Mouse (Mus musculus) liver, embryonic 12.5 days (tissue): Measurements from ENCODE around the gene Poldip3. TPM values are rescaled to one million over a fixed set of nuclear protein-coding genes. Genes with fewer than 3 reads are reported as not detected.

Source experiments
- ATAC-seq: fragments of 200-750 bp; cut with Nextera tagmentation; 2 replicates; pipeline ENCODE4 v1.8.0; 2017; ENCODE audit warnings: moderate number of reproducible peaks, mild to moderate bottlenecking, moderate library complexity
- H3K27ac ChIP-seq: fragments of 300-500 bp; sonication (generic); 2 replicates; pipeline ENCODE4 v1.5.1; 2016; ENCODE audit warnings: mild to moderate bottlenecking
- H3K27me3 ChIP-seq: fragments of 300-500 bp; sonication (generic); replicated peaks from 2 replicates; pipeline ENCODE4 v1.6.1; 2016; ENCODE audit warnings: mild to moderate bottlenecking, moderate library complexity
- H3K36me3 ChIP-seq: fragments of 300-500 bp; sonication (generic); 2 replicates; pipeline ENCODE4 v1.6.1; 2016; ENCODE audit warnings: mild to moderate bottlenecking, moderate library complexity
- H3K4me1 ChIP-seq: fragments of 300-500 bp; sonication (generic); 2 replicates; pipeline ENCODE4 v1.6.1; 2016
- H3K4me2 ChIP-seq: fragments of 300-500 bp; sonication (generic); 2 replicates; pipeline ENCODE4 v1.6.1; 2016; ENCODE audit warnings: mild to moderate bottlenecking, moderate library complexity
- H3K4me3 ChIP-seq: fragments of 300-500 bp; sonication (generic); 2 replicates; pipeline ENCODE4 v1.5.1; 2016; ENCODE audit warnings: mild to moderate bottlenecking, moderate library complexity
- H3K9ac ChIP-seq: fragments of 300-500 bp; sonication (generic); 2 replicates; pipeline ENCODE4 v1.6.1; 2016; ENCODE audit warnings: mild to moderate bottlenecking, moderate library complexity
- H3K9me3 ChIP-seq: fragments of 300-500 bp; sonication (generic); replicated peaks from 2 replicates; pipeline ENCODE4 v1.6.1; 2016; ENCODE audit warnings: mild to moderate bottlenecking, moderate library complexity
- WGBS: fragments of 180-500 bp; shearing (Covaris S2); methylation state at CpG from one replicate; pipeline ENCODE4 v1.1.7; 2016; ENCODE audit not compliant: insufficient replicate concordance; 5-methylcytosine and 5-hydroxymethylcytosine counted together
- polyA plus RNA-seq: library from polyadenylated mRNA; unstranded; fragments of >200 nt; fragmentation: Nextera tagmentation; extraction: Ambion mirVana; gene quantifications from 2 replicates; pipeline ENCODE4 v1.2.1, GENCODE M21; 2016

Poldip3 gene
- polyA plus RNA-seq, 1 experiment from 2014 or later, result 86.7 TPM

GRCm38 (mm10) chr15:83161062-83161748, 12.0 kb upstream of the Poldip3 start:
- WGBS, result 75% methylated on average over 10 of the region's 10 CpGs
- peaks cover 95% of the 10 kb centered on the region for H3K36me3 ChIP-seq

GRCm38 (mm10) chr15:83160561-83160960, 11.4 kb upstream of the Poldip3 start:
- H3K4me2 ChIP-seq, result no peak overlapping the region
- H3K4me3 ChIP-seq, result no peak overlapping the region
- H3K9ac ChIP-seq, result no peak overlapping the region; the same call in 1 of the 2 replicates
- WGBS, result 88% methylated on average over 4 of the region's 4 CpGs
- H3K9me3 ChIP-seq, result no peaks in the 10 kb centered on the region
- H3K4me1 ChIP-seq, result peaks cover 52% of the 10 kb centered on the region
- H3K27me3 ChIP-seq, result no peaks in the 10 kb centered on the region
- H3K36me3 ChIP-seq, result peaks cover 95% of the 10 kb centered on the region
- no peak overlapping the region for H3K27ac ChIP-seq
- ATAC-seq, result no peak

More at GRCm38 (mm10) chr15:83161062-83161748, 12.0 kb upstream of the Poldip3 start:
- Histone ChIP-seq H3K9me3 (no peaks in the 10 kb centered on the region), H3K4me3 (no peak overlapping the region), H3K27me3 (no peaks in the 10 kb centered on the region), H3K4me2 (no peak overlapping the region), H3K27ac (no peak overlapping the region), H3K9ac (no peak overlapping the region), H3K4me1 (peaks cover 54% of the 10 kb centered on the region)
- ATAC-seq, result no peak

- 94% methylated on average over 9 of the region's 9 CpGs for WGBS
- H3K9me3 ChIP-seq, result no peaks in the 10 kb centered on the region
- no peak overlapping the region for H3K9ac ChIP-seq
- peaks cover 95% of the 10 kb centered on the region for H3K36me3 ChIP-seq
- no peak overlapping the region for H3K4me2 ChIP-seq
- no peak overlapping the region for H3K4me3 ChIP-seq
- H3K4me1 ChIP-seq, result peaks cover 45% of the 10 kb centered on the region
- no peak for ATAC-seq
- no peak overlapping the region for H3K27ac ChIP-seq
- no peaks in the 10 kb centered on the region for H3K27me3 ChIP-seq
These were observed 10.6 kb upstream of the Poldip3 start for GRCm38 (mm10) chr15:83159823-83160222.

- ATAC-seq, result peak; percentile 21; the same call in 1 of the 2 replicates
- no peak overlapping the region for H3K9ac ChIP-seq
- H3K27ac ChIP-seq, result peak overlapping the region; percentile 46; the same call in 1 of the 2 replicates
- H3K36me3 ChIP-seq, result peaks cover 100% of the 10 kb centered on the region
- no peak overlapping the region for H3K4me2 ChIP-seq
- H3K4me3 ChIP-seq, result no peak overlapping the region
- no peaks in the 10 kb centered on the region for H3K9me3 ChIP-seq
- H3K4me1 ChIP-seq, result peaks cover 41% of the 10 kb centered on the region
- 74% methylated on average over 7 of the region's 7 CpGs for WGBS
- no peaks in the 10 kb centered on the region for H3K27me3 ChIP-seq
These were observed 9.5 kb upstream of the Poldip3 start for GRCm38 (mm10) chr15:83158587-83159160.

- 0 out of 2 replicates have a peak overlapping the region, but pooled peaks have one; percentile 46 for H3K27ac ChIP-seq
- H3K36me3 ChIP-seq, result peaks cover 100% of the 10 kb centered on the region
- peaks cover 33% of the 10 kb centered on the region for H3K4me1 ChIP-seq
These were observed 8.5 kb upstream of the Poldip3 start for GRCm38 (mm10) chr15:83157667-83158064.

GRCm38 (mm10) chr15:83156929-83157666, 7.9 kb upstream of the Poldip3 start:
- 79% methylated on average over 11 of the region's 11 CpGs for WGBS
- H3K27ac ChIP-seq, result no peak overlapping the region
- peaks cover 30% of the 10 kb centered on the region for H3K4me1 ChIP-seq
- no peaks in the 10 kb centered on the region for H3K9me3 ChIP-seq
- no peak overlapping the region for H3K9ac ChIP-seq
- H3K4me2 ChIP-seq, result no peak overlapping the region
- no peak for ATAC-seq
- H3K27me3 ChIP-seq, result no peaks in the 10 kb centered on the region
- H3K36me3 ChIP-seq, result peaks cover 96% of the 10 kb centered on the region
- no peak overlapping the region for H3K4me3 ChIP-seq

More at GRCm38 (mm10) chr15:83157667-83158064, 8.5 kb upstream of the Poldip3 start:
- ATAC-seq, result no peak
- H3K4me3 ChIP-seq, result no peak overlapping the region
- no peaks in the 10 kb centered on the region for H3K27me3 ChIP-seq
- H3K9ac ChIP-seq, result no peak overlapping the region
- 94% methylated on average over 6 of the region's 6 CpGs for WGBS
- no peak overlapping the region for H3K4me2 ChIP-seq
- H3K9me3 ChIP-seq, result no peaks in the 10 kb centered on the region

GRCm38 (mm10) chr15:83155672-83156419, 6.7 kb upstream of the Poldip3 start:
- H3K36me3 ChIP-seq, result peaks cover 83% of the 10 kb centered on the region
- no peak for ATAC-seq
- H3K4me1 ChIP-seq, result peaks cover 26% of the 10 kb centered on the region
- H3K9me3 ChIP-seq, result no peaks in the 10 kb centered on the region
- 57% methylated on average over 6 of the region's 6 CpGs for WGBS
- no peak overlapping the region for H3K4me3 ChIP-seq
- H3K27ac ChIP-seq, result peak overlapping the region; percentile 23; the same call in 1 of the 2 replicates
- H3K4me2 ChIP-seq, result no peak overlapping the region
- no peaks in the 10 kb centered on the region for H3K27me3 ChIP-seq
- no peak overlapping the region for H3K9ac ChIP-seq

GRCm38 (mm10) chr15:83154309-83154708, 5.1 kb upstream of the Poldip3 start:
- Histone ChIP-seq H3K27ac (no peak overlapping the region), H3K4me1 (peaks cover 33% of the 10 kb centered on the region), H3K4me3 (no peak overlapping the region), H3K4me2 (no peak overlapping the region), H3K36me3 (peaks cover 68% of the 10 kb centered on the region), H3K27me3 (no peaks in the 10 kb centered on the region), H3K9ac (no peak overlapping the region), H3K9me3 (no peaks in the 10 kb centered on the region)
- ATAC-seq, result no peak
- 91% methylated on average over 7 of the region's 7 CpGs for WGBS

- Histone ChIP-seq H3K27ac (peak overlapping the region; percentile 77), H3K4me1 (peaks cover 50% of the 10 kb centered on the region), H3K36me3 (peaks cover 53% of the 10 kb centered on the region)
These were observed 1.5 kb upstream of the Poldip3 start for GRCm38 (mm10) chr15:83150694-83151093.

GRCm38 (mm10) chr15:83150073-83150442, 874 bp upstream of the Poldip3 start:
- H3K27me3 ChIP-seq, result no peaks in the 10 kb centered on the region
- WGBS, result 17% methylated on average over 3 of the region's 3 CpGs
- peaks cover 56% of the 10 kb centered on the region for H3K4me1 ChIP-seq
- H3K4me3 ChIP-seq, result peak overlapping the region; percentile 90
- H3K9ac ChIP-seq, result peak overlapping the region; percentile 96
- H3K27ac ChIP-seq, result peak overlapping the region; percentile 96
- H3K36me3 ChIP-seq, result peaks cover 53% of the 10 kb centered on the region
- ATAC-seq, result no peak
- H3K4me2 ChIP-seq, result peak overlapping the region; percentile 88
- no peaks in the 10 kb centered on the region for H3K9me3 ChIP-seq

More at GRCm38 (mm10) chr15:83150694-83151093, 1.5 kb upstream of the Poldip3 start:
- Histone ChIP-seq H3K27me3 (no peaks in the 10 kb centered on the region), H3K9ac (0 out of 2 replicates have a peak overlapping the region, but pooled peaks have one; percentile 27), H3K4me2 (0 out of 2 replicates have a peak overlapping the region, but pooled peaks have one; percentile 1), H3K4me3 (no peak overlapping the region), H3K9me3 (no peaks in the 10 kb centered on the region)
- no peak for ATAC-seq
- WGBS, result 87% methylated on average over 4 of the region's 4 CpGs

- Histone ChIP-seq H3K36me3 (peaks cover 52% of the 10 kb centered on the region), H3K4me3 (peak overlapping the region; percentile 90), H3K4me1 (peaks cover 65% of the 10 kb centered on the region), H3K27ac (peak overlapping the region; percentile 96), H3K9ac (peak overlapping the region; percentile 96), H3K27me3 (no peaks in the 10 kb centered on the region), H3K4me2 (peak overlapping the region; percentile 88), H3K9me3 (no peaks in the 10 kb centered on the region)
- under 1% methylated on average over 41 of the region's 41 CpGs for WGBS
- peak; percentile 85 for ATAC-seq
These were observed 386 bp downstream of the Poldip3 start for GRCm38 (mm10) chr15:83148801-83149195.
